Mouse (Mus musculus) urinary bladder, postnatal 25 days (tissue): ENCODE data around the gene Tpd52l1.
"Not testable (repeated sequence)": the region's sequence is repeated elsewhere in the genome, so short reads cannot be mapped to it uniquely, and the experiment has no call there.

Experiments
- DNase-seq: peaks from one replicate; pipeline ENCODE4 v3.0.0; 2022; ENCODE audit warnings: low spot score

Tpd52l1 gene

DNA sequence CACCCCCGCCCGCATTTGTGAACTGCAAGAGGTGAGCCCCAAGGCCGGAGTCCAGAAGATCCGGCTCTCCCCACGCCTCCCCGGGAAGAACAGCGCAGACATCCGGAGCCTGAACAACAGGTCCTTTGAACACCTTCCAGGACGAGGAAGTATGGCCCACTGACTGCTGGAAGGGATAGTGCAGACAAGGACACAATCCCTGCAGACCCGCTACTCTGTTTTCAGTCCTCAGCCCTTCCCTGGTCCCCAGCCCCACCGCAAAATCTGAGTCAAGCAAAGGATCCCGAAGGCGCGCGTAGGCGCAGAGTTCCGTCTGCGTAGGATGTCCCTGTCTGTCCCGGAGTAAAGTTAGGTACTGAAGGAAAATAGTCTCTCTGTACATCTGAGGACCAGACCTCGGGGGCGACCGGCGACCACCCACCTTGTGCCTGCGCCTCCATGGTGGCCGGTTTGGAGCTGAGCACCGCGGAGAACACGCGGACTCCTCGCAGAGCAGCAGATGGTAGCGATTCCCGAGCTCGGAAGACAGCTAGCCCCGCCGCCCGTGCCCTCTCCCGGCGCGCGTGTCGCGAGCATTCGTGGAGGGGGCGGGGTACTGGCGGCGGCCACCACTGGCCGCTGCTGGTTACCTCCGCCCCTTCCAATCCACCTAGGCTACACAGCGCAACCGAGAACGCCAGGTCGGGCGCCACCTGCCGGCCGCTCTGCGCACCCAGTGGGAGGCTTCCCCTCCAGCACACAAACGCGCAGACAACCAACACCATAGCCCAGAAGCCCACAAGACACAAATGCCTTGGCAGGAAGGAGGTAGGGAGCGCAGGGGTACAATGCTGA, at the start of gene Tpd52l1:
Gene Tpd52l1, minus strand, starts transcription at position 668 of the 834 bp plus-strand sequence.
- DNase-seq: peak; percentile 82

DNA sequence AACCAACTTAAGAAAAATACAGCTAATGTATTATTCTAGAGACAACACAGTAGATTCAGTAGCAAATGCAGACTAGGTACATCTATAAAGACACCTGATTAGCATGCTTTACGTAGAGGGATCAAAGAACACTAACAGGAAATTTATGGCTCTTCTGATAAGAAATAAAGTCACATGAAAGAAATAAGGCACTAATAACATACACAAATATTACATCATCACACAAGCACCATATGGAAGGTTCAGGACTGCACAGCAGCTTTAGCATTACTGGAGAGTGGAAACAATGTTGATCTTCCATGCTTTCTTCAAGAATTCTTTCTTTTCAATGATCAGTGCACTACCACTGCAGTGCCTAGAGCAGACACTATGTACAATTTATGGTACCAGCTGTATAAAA, 48.5 kb upstream of the Tpd52l1 start:
- DNase-seq: no peak

DNA sequence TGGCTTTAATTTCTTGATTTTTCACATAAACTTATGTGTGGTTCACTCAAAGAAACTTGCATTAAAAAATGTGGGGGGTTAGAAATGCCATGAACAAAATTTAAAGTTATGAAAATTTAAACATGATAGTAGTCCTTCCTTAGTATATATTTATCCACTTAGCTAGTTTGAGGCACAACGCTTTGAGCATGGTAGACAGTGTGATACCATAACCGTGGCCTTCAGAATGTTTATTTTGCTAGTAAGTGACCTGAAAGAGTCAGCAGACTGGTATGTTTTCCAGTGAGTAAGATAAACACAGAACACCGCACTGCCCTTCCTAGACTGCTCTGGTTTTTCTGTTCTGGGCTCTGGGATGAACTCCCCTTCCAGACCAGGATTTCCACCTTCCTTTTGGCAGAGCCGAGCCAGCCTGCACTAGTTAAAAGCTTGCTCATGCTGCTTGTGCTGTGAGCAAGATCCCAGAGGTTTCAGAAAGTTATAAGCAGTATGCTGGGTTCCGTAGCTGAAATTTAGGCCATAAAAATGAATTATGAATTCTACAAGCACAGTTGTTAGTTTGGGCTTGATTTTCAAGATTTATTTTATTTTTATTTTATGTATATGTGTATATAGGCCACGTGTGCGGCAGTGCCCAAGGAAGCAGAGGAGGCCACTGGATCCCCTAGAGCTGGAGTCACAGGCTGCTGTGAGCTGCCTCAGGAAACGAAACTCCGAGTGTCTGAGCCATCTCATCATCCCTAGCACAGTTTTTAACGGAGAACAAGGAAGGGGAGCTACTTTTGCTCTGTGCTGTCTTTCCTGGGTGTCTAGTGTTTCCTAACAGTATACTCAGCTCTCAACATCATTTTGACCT, 21.5 kb upstream of the Tpd52l1 start:
- DNase-seq: no peak

DNA sequence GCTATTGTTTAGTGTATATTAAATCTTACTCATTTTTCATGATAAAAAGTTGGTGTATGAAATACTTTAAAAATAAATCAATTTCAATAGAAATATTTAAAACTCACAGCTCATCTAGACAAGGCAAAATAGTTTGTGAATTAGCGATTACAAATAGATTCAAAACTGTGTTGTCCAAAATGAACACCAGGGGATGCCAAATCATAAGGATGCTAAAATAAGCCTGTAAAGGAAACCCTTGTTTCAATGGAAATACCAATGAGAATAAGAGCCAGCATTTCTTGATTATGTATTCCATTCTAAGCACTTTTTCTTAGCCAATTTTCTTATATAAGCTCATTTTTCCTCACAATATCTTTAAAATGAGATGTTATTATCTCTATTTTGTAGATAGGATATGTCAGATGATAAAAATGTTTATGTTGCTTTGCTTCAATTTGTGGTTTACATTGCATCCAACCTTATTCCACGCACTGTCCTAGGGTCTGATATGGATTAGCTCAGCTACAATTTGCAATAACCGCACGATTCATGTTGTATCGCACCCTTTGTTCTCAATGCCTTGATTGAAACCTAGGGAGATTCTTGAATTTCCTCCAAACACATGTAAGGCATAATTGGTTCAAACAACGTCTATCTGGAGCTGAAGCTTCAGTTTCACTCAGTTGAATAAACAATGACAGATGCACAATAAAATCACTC, 20.2 kb upstream of the Tpd52l1 start:
- no peak for DNase-seq

- DNase-seq: no peak
Observed at GRCm38 (mm10) chr10:31465424-31465823, 19.7 kb upstream of the Tpd52l1 start.

DNA sequence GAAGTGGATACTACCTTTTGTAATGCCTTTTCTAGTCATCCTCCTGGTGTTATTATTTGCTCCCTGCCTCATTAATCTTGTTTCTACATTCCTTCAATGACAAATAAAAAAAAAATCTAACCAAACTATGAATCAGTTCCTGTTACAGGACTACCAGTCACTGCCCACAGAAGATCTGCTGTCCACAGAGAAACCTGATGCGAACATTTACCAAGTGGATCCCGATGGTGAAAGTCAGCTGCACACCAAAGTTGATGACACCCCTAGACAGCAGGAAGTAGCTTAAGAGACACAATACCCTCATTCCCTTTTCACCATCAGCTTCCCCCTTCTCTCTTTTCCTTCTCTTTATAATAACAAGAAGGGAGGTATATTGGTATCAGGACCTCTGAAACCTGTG, 17.3 kb upstream of the Tpd52l1 start:
- DNase-seq: no peak

GRCm38 (mm10) chr10:31456806-31457205, 11.0 kb upstream of the Tpd52l1 start:
- DNase-seq: no peak

DNA sequence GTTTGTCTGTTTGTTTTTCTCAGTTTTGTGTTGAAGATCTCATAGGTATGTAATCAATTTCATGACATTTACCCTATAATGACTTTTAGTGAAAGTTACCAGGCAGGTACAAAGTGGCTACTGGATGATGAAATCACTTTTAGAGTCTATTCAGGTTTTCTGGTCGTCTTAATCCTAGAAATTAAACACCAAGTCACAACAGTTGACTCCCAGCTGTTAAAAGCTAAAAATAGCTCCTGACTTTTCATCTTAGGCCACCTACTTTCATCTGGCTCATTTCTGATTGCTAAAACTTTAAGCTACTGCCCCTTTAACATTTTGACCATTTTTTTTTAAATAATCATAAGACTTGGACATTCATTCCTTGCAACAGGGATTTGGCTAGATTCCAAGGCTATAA, 1.3 kb upstream of the Tpd52l1 start:
- DNase-seq: no peak

- DNase-seq: no peak
Observed at GRCm38 (mm10) chr10:31444206-31444605, 1.6 kb downstream of the Tpd52l1 start.

- DNase-seq: no peak
Observed at GRCm38 (mm10) chr10:31441491-31441890, 4.3 kb downstream of the Tpd52l1 start.

GRCm38 (mm10) chr10:31436047-31436446, 9.7 kb downstream of the Tpd52l1 start:
- DNase-seq: no peak

GRCm38 (mm10) chr10:31417956-31418355, 27.8 kb downstream of the Tpd52l1 start:
- no peak for DNase-seq

- DNase-seq: no peak
Observed at GRCm38 (mm10) chr10:31392990-31393389, 52.8 kb downstream of the Tpd52l1 start.

GRCm38 (mm10) chr10:31390777-31391395, 54.9 kb downstream of the Tpd52l1 start:
- no peak for DNase-seq

- DNase-seq: not testable (repeated sequence)
Observed at GRCm38 (mm10) chr10:31388566-31388965, 57.2 kb downstream of the Tpd52l1 start.

DNA sequence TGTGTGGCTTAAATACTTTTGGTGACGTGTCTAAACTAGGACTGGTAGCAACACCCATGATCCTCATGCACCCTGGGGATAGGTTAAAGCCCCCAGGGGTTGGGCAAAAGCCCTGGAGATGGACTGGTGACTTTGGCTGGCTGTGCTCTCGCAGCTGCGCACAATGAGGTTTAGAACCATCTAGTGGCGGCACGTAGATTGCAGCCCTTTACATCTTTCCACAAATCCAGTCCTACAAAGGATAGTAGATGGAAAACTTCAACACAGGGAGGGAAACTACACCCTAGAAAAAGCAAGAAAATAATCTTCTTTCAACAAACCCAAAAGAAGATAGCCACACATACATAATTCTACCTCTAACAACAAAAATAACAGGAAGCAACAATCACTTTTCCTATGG, 75.6 kb downstream of the Tpd52l1 start:
- not testable (repeated sequence) for DNase-seq

DNA sequence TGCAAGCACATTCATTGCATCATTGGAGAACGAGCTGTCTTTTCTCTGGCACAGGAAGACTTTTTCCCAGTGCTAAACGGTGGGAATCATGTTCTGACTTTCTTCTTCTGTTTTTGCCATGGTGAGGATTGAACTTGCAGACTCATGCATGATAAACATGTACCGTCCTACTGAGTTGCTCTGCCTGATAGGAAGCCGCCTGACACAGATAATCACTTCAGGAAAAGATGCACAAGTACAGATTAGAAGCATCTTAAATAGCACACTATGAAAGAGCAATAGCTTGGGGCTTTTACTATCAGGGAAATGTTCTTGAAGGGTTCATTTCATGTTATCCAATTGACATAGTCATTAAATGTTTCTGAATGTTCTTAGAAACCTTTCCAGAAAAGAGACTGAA, 86.0 kb downstream of the Tpd52l1 start:
- no peak for DNase-seq

DNA sequence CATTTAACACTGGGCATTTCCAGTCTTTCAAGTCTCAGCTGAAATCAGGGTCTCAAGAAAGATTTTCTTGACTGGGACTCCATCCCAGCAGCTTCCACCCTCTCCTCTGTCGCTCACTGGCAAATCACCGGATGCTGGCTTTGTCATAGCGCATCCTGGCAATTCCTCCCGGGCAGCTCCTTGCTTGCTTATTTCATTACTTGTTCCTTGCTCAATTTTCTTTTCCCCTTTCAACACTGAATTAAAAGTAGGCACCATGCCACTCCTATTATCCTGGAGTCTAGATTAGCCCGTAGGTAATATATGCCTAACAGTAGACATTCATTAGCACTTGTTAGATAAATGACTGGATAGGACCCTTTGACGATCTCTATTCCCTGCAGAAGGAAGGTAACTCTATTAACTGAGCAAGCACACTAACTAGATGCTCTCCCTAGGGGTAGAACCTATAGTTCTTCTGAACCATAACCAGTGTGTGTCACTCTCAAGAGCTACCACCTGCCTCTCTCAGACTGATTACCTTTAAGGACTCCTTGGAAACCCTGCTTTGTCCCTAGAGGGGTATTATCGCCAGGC, 90.8 kb downstream of the Tpd52l1 start:
- DNase-seq: no peak

DNA sequence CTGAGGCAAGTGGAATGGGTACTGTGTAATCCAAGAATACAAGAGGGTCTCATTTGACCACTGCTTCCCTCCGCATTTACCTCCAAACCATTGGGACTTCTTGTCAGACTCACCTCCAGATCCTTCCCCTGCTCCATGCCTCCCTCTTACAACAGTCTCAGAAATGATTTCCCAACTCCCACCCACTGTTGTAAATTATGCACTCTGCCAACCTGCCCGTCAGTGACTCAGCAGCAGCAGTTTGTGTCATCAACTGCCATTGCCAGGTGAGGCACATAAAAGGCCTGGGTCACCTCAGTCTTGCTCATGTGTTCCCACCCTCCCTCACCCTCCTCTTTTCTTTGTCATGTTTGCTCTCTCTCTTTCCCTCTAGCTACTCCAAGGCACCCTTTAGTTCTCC, 91.6 kb downstream of the Tpd52l1 start:
- DNase-seq: no peak

- no peak for DNase-seq
Observed at GRCm38 (mm10) chr10:31352845-31353427, 92.8 kb downstream of the Tpd52l1 start.

- DNase-seq: no peak
Observed at GRCm38 (mm10) chr10:31351056-31351455, 94.7 kb downstream of the Tpd52l1 start.
